Mouse (Mus musculus) left cerebral cortex, adult 11 months (tissue): Measurements from ENCODE around the gene Mad2l1bp.

Source experiments
- DNase-seq: peaks from one replicate; pipeline ENCODE4 v3.0.0; 2022; ENCODE audit warnings: low spot score

The Mad2l1bp gene

DNA sequence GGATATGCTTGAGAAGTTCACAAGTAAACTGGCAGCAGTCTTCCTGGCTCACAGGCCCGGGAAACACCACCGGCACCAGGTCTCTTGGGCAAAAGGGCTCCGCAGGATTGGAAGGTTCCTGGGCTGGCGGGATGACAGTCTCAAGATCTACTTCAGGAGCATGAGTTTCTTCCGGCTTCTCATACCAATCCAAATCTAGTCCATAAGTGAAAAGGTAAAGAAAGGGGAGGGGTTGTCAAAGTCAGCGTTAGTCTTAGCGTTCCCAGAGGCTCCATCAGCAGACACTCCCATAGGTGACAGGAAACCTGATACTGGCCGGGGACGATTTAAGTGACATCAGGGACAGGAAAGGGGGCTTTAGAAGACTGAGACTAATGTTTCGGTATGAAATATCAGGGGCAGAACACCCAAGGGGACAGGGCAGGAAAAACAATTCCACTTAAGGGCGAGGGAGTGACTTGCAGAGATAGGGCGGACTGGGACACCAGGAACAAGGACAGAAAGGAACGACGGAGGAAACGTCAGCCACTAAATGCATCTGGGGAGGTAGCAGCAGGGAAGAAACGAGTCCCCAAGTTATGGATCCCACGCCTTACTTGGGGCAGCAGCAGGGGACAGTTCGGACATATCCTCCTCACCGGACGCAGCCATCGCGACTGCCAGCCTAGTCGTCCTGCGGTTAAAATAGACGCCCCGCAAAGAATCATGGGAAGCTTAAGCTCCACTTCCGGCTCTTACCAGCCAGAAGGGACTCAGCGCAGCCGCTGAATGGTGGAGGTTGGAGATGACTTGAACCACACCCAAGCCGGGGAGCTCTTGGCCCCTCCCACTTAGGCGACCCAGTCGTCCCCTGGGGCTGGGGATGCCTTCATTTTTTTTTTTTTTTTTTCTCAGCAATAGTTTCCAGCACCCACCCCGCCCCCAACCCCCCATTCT, at the start of gene Mad2l1bp:
Mad2l1bp (minus strand) TSS at position 707 of the 936 bp plus-strand sequence.
- DNase-seq = peak; percentile 79

DNA sequence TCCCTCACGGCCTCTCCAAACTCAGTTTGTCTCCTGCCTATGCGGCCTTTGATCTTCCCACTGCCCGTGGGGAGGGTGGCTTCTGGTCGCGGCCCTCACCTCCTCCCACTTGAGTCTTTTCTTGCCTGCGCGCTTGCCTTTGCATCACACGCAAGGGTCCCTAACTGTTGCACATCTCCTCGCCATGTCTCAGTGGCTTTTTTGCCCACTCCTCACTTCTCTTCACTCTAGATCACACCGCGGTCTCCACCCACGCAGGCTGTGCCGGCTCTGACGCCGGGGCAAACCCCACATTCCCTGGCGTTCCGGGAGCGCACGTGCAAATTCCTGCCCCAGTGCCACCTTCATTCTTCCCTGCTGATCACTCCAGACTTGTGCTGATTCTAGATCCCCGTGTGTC, 49.7 kb upstream of the Mad2l1bp start:
- peak; percentile 11 for DNase-seq

DNA sequence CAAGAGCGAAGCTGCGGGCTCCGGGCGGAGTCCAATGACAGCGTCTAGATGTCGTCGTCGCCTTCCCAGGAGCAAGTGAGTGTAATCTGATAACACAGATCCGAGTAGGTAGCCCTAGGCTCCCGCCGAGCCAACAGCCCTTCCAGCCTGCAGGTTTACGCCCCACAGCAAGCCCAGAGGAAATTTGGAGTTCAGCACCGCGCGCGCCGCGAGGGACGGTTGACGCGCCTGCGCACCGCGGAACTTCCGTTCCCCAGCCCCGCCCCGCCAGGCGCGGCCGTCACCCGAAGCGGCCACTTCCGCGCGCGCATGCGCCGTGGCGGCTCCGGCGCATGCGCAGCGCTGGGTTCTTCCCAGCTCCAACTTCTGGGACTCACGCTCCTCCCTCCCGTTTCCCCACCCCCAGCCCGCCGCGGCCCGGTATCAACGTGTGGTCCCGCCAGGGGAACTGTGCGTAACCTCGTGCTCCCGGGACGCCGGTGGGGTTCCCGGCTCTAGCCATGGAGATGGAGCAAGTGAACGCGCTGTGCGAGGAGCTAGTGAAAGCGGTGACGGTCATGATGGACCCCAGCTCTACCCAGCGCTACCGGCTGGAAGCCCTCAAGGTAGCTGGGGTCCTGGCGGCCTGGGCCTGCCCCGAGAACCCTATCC, 49.2 kb upstream of the Mad2l1bp start, which contains the start of the genes Polh and Xpo5:
Polh (minus strand) TSS at position 225 of the 651 bp plus-strand sequence.
Xpo5 (plus strand) TSS at position 362 of the 651 bp plus-strand sequence.
- peak; percentile 83 for DNase-seq

DNA sequence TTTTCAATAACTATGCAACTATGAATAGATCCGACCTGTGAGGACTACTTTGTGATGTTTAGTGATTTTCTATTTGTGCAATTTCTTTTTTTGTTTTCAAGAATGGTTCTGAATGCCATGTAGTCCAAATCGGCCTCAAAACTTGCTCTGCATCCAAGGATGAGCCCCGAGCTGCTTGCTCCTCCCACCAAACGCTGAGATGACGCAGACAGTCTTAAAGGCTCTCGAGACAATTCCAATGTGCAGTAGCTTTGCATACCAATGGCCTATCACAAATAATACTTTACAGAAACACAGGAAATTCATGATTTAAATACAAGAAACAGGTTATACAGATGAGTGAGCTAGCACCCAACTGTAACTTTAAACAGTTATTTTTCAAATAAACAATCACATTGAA, 47.8 kb upstream of the Mad2l1bp start:
- DNase-seq = no peak

DNA sequence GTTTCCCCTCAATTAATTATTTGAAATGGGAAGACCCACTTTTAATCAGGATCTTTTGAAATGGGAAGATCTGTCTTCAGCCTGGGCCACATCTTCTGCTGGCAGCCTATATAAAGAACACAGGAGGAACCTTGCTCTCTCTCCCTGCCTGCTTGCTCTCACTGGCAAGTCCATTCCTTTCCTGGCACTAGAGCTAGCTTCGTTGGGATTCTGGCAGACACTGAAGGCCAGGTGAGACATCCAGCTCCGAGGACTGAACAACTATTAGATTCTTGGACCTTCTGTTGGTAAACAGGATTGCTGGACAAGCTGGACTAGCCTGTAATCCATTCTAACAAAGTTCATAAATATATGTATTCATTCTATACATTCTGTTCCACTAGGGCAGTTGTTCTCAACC, 35.5 kb upstream of the Mad2l1bp start:
- DNase-seq = no peak

DNA sequence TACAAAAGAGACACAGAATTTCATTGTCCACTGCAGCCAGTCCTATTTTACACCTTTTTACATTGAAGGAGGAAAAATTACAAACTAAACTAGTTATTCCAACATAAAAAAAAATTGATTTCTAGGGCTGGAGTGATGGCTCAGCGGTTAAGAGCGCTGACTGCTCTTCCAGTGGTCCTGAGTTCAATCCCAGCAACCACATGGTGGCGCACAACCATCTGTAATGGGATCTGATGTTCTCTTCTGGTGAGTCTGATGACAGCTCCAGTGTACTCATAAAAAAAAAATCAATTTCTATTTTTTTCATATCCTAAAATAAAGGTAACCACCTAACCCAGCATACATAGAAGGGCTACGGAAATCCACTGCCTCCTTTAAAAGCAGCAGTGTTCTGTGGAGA, 28.9 kb upstream of the Mad2l1bp start:
- DNase-seq = no peak

DNA sequence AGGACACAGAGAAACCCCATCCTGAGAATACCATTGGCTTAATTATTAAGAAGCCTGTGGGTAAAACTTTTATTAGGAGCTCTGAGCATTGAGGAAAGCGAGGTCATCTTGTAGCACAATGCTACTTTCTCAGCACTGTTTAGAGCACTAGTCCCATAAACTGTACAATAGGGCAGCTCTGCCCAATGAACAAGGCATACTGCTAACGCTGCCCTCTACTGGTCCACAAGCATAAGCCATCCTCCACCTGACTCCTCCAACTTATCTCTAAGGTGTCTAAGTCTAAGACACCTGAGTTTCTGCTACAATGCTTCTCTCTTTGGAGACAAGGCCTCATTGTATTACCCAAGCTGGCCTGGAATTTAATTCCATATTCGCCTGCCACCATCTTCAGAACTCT, 17.2 kb upstream of the Mad2l1bp start:
- DNase-seq = no peak

DNA sequence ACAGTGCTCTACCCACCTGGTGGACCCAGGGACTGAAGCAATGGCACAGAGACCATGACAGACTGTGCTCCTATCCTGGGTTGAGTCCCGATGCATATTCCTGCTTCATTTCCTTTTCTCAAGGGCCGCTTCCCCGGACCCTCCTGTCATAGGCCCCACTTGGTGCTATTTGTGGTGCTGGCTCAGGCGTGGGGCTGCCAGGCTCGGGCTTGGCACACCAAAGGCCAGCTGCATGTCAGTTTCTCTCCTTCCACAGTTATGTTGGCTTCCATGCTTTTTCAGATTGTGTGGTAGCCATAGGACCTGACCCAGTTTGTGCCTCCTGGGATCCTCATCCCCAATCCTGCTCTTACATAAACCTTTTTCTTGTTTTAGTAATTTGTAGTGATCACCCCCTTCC, 15.4 kb upstream of the Mad2l1bp start:
- no peak for DNase-seq

DNA sequence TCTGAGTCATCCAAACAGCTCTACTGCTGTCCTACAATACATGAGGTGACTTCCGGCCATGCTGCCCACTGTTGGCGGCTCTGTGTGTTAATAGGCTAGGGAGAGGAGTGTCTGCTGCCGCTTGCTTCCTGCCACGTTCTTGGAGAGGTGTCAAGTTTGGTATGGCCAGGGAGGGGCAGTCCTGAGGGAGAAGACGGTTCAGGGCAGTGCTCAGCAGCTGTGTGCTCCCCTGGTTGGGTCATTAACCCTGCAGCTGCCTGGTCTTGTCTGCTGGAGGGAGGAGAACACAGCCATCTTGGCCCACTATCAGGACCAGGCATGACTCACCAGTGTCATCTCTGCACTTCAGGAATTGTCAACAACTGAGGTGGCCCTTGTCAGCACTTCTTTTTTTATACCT, 15.0 kb upstream of the Mad2l1bp start:
- DNase-seq = no peak

DNA sequence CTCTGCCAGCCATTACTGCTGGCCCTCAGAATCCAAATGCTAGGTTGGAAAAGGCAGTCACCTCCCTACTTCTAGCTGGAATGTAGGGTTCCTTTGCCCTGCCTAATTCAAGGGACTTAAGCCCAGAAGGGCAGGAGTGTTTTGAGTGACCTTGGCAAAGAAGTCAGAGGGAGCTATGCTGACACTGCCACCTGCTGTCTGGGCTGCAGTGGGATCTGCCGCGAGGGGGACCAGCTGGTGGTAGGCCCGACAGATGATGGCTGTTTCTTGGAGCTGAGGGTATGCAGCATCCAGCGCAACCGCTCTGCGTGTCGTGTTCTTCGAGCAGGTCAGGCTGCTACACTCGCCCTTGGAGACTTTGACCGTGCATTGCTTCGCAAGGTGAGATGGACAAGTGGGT, 13.7 kb upstream of the Mad2l1bp start:
- no peak for DNase-seq

DNA sequence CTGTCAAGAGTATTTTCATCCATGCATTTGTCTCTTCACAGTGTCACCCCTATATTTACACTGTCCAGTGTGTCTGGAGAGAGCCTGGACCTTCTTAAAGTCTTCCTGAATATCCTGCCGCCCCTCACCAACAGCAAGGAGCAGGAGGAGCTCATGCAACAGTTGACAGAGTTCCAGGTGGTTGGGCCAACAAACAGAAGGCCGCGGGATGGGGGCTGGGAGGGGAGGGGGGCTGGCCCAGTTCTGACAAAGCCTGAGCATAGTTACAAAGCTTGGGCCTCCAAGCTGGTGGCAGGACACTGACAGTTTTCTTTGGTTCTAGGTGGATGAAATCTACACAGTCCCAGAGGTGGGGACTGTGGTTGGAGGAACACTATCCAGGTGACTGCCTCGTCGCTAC, 12.9 kb upstream of the Mad2l1bp start:
- no peak for DNase-seq

DNA sequence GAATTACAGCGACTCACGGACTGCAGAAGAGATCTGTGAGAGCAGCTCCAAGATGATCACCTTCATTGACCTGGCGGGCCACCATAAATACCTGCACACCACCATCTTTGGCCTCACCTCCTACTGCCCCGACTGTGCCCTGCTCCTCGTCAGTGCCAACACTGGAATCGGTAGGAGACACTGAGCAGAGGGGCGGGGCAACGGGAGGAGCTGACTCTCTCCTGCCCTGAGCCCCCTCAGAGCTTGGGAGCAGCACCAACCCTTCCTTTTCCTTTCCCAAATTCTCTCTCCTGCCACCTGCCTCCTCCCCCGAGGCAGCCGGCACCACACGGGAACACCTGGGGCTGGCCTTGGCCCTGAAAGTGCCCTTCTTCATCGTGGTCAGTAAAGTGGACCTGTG, 12.1 kb upstream of the Mad2l1bp start:
- DNase-seq = no peak

DNA sequence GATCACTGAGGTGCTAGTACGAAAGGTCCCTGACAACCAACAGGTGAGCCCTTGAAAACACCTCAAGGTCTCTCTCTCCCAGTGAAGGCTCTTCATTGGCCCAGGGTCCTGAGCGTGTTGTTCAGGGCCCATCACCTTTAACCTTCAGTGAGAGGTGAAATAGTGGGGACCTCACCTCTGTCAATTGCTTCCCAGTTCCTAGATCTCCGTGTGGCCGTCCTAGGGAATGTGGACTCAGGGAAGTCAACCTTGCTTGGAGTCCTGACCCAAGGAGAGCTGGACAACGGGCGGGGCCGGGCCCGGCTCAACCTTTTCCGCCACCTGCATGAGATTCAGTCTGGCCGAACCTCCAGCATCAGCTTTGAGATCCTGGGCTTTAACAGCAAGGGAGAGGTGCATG, 11.4 kb upstream of the Mad2l1bp start:
- no peak for DNase-seq

DNA sequence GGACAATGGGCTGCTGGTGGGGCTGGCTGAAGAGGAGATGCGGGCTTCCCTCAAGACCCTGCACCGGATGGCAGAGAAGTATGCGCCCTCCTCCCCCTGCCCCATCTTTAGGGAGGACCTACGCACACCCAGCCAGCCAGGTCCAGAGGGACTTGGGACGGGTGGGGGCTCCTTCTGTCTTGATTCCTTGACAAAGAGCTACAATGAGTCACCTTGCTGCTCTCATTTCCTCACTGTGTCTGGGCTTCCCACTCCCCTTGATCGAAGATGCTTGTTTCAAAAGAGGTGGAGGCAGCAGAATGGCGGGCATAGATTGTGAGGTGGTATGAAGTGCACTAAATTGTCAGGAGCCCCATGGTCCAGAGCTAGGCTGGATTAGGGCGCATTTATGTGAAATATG, 10.9 kb upstream of the Mad2l1bp start:
- DNase-seq = no peak

DNA sequence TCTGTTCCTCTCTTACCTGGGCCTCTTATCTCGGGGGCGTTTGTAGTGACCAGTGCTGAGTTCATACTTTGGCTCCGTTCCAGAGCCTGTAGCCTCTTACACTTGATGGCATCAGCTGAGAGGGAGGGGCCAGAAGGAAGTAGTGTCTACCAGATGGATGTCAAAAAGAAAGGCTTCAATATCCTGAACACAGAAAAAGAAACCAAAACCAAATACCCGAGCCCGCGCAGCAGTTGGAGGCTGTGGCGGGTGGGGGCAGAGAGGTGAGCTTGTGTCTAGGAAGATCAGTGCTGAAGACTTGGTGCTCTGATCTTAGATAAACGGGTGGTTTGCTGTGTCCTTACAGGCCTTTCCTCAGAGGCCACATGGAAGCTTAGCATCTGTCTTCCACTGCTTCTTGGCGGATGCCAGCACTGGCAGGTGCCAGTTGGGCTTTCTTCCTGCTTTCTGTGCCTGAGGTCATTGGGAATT, 9.6 kb upstream of the Mad2l1bp start:
- DNase-seq = no peak

DNA sequence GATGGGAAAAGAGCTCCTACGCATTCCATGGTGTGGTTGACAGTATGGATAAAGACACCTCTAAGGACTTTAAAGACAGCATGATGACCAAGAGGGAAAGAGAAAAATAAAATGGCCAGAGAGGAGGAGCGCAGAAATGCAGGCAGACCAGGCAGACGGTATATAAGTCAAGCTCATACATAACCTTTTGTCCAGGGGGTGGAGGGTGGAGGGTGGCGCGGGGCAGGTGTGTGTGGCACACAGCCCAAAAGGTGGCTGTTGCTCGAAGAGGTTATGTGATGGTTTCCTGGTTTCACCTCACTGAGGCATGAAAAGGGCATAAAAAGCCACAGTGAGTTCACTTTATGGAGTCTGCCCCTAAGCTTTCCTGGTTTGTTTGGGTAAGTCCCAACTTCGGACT, 9.2 kb upstream of the Mad2l1bp start:
- no peak for DNase-seq

DNA sequence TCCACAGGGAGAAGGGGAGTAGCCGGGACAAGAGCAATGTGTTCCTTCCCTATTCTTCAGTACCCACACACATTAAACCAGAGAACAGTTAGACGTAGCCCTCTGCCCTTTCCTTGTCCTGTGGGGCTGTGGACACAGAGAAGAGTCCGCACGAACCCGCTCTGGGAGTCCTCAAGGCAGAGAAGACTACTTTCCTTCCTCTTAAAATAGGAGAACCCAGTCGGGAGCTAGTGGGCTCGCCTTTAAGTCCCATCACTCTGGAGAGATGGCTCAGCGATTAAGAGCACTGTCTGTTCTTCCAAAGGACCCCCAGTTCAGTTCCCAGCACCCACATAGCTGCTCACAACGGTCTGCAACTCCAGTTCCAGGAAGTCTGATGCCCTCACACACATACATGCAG, 8.4 kb upstream of the Mad2l1bp start:
- DNase-seq = no peak

DNA sequence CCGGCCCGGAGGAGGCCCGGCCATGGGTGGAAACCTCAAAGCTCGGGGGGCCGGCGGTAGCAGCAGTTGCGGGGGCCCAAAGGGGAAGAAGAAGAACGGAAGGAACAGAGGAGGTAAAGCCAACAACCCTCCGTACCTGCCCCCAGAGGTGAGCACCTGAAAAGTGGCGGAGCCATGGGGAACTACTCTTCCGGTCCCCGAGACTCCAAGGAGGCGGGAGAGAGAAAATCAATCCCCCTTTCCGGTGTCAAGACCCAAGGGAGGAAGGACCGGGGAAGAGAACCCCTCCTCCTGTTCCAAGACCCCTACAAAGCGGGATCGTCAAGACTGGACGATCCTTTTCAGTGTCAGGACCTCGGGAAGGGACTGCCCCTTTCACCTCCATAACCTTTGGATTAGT, 7.8 kb upstream of the Mad2l1bp start:
- no peak for DNase-seq

DNA sequence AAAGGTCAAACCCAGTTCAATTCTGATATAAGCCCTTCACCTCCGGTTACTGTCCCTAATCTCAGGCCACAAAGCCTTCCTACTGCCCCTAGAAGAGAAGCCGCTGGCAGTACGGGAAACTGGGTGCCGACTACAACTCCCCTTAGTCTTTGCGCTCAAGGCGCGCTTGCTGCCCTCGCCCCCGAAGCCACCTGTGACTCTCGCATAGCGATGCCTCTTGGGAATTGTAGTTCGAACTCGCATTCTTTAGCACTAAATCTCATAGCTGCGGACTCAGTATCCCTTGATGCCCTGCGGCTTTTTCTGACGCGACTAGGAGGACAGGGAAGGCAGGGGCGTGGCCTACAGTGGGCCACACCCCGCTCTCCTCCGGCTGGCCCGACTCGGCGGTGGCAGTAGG, 7.3 kb upstream of the Mad2l1bp start, which contains the start of gene Gtpbp2:
Gtpbp2 (plus strand) TSS at position 347 of the 400 bp plus-strand sequence.
- peak; percentile 98 for DNase-seq

DNA sequence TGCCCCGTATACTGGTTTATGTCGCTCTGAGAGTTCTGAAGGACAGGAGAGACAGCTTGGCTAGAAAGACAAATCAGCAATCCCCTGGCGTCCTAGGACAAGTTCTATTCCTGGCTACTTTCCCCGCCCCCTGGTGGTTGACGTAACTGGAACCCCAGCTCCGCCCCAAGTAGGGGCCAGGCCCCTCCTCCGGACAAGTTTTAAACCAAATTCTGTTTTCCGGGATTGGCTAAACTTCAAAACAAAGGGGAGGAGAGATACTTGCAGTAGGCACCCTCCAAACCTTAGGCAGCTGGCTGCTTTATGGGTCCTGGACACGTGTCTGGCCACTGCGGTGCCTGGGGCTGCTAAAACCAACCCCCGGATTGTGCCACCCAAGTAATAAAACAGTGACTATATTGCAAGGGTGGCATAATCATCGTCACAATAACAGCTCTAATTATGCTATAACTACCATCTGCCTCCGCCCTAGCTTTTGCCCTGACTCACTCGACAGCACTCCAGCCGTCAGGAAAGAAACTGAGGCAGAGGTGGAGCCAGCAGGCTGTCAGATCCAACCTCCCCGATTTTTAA, 6.8 kb upstream of the Mad2l1bp start:
- DNase-seq = peak; percentile 82

DNA sequence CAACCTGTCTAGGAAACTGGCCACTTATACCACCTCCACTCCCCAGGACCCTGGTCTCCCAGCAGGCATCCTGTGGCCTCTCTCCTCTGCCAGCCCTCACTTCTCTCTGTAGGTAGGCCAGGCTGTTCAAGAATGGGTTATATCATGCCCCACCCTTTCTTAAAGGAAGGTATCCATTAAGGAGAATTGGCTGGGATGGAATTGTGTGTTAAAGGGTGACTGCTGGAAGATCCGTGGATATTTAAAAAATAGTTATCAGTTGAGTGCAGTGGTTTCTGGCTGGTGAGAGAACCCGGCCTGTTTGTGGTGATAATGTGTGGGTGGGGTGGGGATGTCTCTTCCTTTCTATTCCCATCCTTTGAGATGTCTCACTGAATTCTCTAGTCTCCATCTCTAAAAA, 5.9 kb upstream of the Mad2l1bp start:
- DNase-seq = no peak

DNA sequence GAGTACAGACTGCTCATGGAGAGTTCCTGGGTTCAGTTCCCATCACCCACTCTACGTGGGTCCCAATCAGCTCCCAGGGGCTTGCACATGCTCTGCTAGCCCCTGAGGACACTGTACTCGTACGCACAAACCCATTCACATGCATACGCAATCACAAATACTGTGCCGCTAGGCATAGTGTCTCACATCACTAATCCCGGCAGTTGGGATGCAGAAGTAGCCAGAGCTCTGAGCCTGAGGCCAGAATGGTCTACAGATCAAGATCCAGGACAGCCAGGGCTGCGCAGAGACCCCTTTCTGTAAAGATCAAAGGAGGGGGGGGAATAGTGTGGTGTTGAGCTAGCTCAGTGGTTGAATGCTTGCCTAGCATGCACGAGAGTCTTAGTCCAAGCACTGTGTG, 3.8 kb upstream of the Mad2l1bp start:
- DNase-seq = no peak

DNA sequence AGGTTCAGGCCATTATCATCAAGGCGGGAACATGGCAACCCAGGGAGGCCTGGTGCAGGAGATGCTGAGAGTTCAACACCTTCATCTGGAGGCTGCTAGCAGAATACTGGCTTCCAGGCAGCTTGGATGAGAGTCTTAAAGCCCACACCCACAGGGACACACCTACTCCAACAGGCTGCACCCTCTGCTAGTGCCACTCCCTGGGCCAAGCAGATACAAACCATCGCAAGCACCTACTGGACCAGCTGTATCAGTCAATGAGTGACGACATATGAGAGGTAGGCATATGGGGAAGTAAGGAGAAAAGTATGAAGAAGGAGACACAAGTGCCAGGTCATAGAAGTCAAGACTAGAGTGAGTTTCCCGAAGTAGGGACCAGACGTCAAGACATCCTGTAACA, 3.3 kb upstream of the Mad2l1bp start:
- no peak for DNase-seq
